Mouse (Mus musculus): ENCODE data around the gene Rere.
"Not testable (repeated sequence)": the region's sequence is repeated elsewhere in the genome, so short reads cannot be mapped to it uniquely, and the experiment has no call there.

Rere gene

DNA sequence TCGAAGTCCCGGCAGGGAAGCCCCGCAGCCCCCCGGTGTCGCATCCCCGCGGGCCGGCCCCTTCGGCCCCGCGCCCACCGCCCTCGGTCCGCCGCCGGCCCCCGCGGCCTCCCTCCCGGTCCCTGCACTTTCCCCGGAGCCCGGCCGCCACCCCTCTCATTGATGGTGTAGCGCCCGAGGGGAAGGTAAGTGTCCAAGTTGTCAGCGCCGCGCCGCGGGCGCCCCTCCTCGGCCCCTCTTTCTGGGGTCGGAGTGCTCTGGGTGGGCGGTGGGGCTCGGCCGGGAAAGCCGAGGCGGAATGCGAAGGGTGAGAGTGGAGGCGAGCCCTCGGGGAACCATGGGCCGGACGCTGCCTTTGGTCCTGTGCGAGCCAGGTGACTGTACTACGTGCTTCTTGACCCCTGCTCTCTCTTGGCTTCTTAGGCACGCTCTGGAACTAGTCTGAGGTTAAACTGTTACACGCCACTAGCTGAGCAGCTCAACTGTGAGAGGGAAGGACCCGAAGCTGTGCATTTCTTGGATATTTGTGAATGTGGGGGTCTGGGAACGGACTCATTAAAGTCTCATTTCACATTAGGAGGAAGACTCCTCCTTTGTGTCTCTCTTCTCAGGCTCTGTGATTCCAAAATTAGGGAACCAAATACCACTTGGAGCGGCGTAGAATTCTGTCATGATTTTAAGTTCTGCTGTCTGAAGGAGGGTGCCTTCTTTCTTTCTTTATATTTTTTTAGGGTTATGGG is 615 bp downstream of the Rere start:
- DNase-seq (ENCODE audit: low read depth in 1 of 2, low spot score in 2 of 2): no peak

DNA sequence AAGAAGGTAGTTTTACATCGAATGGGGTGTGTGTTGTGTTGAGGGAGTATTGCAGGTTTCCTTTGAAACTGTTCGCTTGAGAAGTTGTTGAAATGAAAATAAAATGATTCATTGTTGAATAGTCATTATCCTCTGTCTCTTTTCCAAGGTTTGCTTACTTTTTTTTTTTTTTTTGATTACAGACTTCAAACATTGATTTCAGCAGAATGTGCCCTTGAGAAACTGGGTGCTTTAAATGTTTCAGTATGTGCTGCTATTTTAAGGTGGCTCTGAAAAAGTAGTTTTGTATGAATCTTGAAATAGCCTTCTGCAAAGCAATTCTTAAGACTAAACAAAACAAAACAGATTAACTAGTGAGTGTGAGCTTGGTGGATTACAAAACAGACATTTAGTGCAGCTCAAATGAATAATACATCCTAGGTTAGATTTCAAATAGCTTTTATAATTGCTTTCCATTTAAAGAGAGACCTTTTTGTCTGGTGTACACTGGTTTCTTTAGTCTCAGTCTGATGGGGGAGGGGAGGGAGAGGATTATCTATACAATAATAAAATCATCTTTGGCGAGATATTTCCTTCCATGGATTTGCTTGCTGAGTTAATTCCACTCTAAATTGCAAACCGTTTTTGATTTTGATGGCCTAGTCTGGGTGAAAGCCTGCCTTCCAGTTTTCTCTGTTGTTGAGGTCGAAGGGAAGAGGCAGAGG is 1.3 kb downstream of the Rere start:
- DNase-seq (ENCODE audit: low read depth in 1 of 2, low spot score in 2 of 2): no peak

DNA sequence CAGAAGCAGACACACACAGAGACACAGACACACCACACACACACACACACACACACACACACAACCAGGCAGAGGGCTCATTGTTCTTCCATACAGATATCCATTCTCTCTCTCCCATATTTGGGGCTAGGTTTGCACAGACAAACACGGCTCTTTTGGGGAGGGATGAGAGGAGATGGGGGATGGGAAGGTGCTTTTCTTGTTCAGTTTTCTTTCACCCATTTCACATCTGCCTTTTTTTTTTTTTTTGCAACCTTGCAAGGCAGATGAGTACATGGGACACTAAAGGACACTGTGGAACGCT is 1.8 kb downstream of the Rere start:
- DNase-seq (ENCODE audit: low read depth in 1 of 2, low spot score in 2 of 2): no peak

DNA sequence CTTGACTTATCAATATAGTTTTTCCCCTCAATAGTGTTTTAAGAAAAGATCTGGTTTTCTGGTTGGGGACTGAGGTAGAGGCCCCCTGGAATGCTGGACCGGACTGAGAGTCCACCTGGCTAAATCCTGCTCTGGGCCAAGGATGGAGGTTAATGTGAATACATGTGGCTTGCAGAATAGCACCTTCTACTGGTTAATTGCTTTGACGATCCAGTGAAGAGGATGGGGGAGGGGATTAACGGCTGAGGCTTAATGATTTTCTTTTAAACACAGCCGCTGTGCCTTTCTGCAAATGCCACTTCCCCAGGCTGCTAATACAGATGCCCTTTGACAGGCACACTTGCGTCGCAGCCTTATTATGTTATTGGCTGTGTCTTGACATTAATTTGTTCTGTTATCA is 2.5 kb downstream of the Rere start:
- DNase-seq (ENCODE audit: low read depth in 1 of 2, low spot score in 2 of 2): no peak

DNA sequence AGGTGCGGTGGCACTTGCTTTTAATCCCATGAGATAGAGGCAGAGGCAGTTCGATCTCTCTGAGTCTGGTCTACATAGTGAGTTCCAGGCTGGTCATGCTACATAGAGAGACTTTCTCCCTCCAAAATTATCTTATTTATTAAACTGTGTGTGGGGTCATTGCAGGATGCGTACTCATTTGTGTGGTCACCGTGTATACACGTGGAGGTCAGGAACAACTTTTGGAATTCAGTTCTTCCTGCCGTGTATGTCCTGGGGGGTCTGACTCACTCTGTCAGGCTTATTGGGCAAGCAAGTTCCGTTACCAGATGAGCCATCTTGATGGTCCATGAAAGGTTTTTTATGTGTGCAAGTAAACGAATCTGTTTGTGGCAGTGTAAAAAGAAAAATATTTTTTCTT is 5.5 kb downstream of the Rere start:
- no peak for DNase-seq (ENCODE audit: low read depth in 1 of 2, low spot score in 2 of 2)

DNA sequence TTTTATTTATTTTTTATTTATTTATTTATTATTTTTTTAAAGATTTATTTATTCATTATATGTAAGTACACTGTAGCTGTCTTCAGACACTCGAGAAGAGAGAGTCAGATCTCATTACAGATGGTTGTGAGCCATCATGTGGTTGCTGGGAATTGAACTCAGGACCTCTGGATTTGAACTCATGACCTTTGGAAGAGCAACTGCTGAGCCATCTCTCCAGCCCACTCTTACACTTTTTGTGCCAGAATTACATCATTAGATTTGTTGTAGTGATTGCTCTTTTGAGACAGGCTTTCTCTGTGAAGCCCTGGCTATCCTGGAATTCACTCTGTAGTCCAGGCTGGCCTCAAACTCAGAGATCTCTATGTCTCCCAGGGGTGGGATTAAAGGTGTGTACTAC is 6.0 kb downstream of the Rere start:
- not testable (repeated sequence) for DNase-seq (ENCODE audit: low read depth in 1 of 2, low spot score in 2 of 2)

DNA sequence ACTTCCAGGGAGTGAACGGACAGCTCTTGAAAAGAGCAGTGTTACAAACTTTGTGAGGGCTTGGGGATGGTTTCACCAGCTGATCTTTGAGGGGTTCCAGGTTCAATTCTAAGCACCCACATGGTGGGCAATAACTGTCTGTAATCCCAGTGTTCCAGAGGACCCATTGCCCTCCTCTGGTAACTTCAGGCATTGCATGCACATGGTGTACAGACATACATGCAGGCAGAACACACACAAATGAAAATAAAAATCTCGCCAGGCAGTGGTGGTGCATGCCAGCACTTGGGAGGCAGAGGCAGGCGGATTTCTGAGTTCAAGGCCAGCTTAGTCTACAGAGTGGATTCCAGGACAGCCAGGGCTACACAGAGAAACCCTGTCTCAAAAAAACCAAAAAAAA is 10.5 kb downstream of the Rere start:
- DNase-seq (ENCODE audit: low read depth in 1 of 2, low spot score in 2 of 2): no peak

DNA sequence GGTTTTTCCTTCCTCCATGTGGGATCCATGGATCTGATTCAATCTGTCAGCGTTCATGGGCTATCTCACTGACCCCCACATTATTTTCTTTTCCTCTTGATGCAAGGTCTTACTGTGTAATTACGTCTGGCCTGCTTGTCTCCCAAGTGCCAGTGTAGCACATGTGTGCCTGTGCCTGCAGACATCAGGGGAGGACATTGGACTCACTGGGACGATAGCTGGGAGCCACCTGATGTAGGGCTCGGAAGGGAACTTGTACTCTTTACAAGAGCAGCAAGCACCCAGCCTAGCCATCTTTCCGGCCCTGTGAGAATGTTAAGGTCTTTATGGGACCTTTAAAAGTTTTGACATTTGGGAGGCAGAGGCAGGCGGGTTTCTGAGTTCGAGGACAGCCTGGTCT is 13.4 kb downstream of the Rere start:
- DNase-seq (ENCODE audit: low read depth in 1 of 2, low spot score in 2 of 2): no peak

DNA sequence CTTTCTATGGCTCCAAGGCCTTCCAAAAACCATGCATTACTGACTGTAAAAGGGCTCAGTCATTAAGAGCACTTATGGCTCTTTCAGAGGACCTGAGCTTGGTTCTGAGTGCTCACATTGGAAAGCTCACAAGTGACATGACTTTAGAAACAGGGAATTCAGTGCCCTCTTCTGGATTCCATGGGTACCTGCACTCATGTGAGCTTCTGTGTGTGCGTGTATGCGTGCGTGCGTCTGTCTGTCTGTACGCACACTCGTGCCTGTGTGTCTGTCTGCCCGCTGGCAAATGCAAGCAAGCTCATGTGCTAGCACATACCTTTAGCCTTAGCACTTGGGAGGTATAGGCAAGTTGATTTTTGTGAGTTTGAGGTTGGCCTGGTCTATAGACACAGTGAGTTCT is 14.5 kb downstream of the Rere start:
- DNase-seq (ENCODE audit: low read depth in 1 of 2, low spot score in 2 of 2): no peak

DNA sequence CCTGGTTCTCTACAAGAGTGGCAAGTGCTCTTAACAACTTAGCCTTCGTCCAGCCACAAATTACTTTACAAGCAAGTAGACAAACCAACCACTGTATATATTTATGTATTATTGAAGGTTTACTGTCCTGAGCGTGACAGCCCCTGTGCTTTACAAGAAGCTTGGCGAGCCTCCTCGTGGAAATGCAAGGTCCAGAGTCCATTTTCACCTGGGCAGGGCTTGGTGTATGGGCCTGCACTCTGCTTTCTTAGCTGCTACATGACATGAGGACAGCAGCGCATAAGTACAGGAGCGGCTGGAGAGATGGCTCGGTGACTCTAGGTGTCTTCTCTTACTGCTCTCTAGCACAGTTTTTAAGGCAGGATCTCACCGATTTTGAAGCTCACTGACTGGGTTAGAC is 21.3 kb downstream of the Rere start:
- no peak for DNase-seq (ENCODE audit: low read depth in 1 of 2, low spot score in 2 of 2)

DNA sequence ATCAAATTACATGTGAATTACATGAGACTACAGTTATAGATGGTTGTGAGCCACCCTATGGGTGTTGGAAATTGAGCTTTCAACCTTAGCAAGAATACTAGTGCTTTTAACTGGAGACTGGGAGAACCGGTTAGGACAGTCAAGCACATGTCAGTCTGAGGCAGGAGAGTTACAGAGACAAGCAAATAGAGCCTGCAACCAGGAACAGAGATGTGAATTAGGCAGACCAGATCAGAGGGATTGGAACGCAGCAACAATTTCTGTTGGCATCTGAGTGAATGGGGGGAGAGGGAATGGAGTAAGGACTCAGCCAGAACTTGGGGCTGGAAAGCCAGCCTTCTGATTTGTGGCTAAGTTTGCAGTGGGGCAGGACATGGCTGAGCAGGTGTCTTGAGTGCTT is 25.3 kb downstream of the Rere start:
- no peak for DNase-seq (ENCODE audit: low read depth in 1 of 2, low spot score in 2 of 2)

DNA sequence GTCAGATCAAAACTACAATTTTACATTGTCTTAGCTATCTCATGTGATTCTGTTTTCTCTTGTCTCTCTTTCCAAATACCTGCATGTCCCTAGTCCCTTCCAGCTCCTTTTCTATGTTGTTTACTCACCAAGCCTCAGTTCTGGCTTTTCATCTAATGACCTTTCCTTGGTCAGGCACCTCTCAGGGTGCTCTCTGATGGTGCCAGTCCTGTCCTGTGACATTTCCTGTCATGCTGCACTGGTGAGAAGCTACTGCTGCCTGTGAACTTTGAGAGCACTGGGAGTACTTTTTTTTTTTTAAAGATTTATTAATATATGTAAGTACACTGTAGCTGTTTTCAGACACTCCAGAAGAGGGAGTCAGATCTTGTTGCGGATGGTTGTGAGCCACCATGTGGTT is 25.8 kb downstream of the Rere start:
- no peak for DNase-seq (ENCODE audit: low read depth in 1 of 2, low spot score in 2 of 2)

DNA sequence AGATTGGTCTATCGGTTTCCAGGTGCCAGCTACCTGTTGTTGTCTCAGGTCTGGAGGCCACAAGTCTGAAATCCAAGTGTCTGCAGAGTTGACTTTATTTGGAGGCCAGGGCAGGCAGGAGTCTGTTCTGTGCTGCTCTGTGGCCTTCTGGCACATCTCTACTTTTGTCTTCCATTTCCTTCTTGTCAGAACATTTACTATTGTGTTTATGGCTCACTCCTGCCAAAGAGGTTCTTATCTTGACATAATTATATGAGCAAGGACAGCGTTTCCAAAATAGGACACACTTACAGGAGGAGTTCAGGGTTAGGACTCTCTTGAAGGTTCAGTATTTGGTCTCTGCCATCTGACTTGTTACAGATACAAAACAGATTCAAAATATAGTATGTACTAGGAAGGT is 30.0 kb downstream of the Rere start:
- no peak for DNase-seq (ENCODE audit: low read depth in 1 of 2, low spot score in 2 of 2)

DNA sequence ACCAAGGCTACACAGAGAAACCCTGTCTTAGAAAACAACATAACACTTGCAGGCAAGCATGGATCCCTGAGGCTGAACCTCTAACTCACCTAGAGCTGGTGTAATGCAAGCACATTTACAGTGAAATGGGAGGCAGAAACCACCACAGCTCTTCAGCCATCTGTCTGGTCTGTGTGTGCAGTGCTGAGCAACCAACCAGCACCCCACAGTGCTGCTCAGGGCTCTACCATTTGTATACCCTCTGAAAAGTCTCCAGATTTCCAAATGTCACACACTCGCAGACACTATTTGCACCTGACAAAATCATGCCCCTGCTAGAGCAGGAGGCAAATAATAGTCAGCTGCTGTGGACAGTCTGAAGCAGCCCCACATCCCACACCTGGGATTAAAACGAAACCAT is 31.2 kb downstream of the Rere start:
- no peak for DNase-seq (ENCODE audit: low read depth in 1 of 2, low spot score in 2 of 2)

DNA sequence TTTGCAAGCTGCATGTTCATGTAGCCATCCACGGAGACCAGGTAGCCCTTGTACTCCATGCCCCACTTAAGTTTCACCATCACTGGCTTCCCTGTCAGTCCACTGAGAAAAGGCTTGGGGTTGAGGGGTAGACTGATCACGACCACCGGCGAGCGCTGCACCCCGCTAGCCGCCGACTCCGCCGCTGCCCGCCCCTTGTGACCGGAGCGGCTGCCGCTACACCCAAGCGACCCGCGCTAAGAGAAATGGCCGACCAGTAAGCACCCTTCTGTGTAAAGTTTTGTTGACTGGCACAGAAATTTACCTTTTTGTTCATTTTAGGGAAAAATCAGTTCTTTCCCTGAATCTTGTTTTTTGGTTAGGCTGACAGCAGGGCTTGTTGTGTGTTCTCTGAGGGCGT is 33.9 kb downstream of the Rere start:
- no peak for DNase-seq (ENCODE audit: low read depth in 1 of 2, low spot score in 2 of 2)

DNA sequence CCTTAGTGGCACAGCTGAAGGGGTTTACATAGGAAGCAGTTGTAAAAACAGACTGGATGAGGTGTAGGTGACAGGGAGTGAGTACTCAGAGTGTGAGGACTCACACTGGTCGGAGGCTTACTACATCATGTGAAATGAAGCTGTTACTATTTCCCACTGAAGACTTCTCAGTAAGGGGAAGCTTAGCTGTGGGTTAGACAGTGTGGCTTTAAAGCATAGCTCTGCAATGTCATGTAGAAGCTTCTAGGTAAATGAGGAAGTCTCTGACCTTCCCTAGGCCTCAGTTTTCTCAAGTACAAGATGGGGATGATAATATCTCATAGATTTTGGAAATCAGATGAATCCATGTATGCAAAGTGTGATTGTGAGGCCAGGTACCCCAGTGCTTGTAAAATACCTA is 35.1 kb downstream of the Rere start:
- no peak for DNase-seq (ENCODE audit: low read depth in 1 of 2, low spot score in 2 of 2)

DNA sequence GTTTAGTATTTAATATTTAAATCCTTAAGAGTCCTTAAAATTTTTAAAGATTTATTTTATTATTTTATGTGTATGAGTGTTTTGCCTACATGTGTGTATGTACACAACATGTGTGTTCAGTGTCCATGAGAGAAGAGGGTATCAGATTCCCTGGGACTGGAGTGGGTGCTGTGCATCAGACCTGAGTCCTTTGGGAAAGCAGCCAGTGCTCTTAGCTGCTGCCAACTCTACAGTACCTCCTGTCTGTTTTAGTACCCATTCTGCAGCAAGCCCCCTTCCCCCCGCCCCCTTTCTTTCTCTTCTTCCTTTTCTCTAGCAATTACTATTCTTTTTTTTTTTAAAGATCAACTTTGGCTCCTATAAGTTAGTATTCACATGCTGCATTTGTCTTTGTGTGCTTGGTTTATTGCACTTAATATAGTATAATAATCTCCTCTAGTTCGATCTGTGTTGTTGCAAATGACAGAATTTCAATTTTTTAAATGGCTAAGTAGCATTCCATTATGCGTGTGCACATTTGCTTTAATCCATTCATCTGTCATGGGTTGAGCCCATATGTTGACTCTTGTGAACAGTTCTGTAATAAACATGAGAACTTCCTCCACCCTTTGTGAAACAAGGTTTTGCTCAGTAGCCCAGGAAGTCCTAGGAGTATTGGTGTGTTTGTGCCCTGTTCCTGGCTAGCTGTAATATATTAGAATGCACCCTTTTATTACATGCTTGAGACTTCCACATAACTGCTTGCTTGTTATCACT is 43.8 kb downstream of the Rere start:
- DNase-seq (ENCODE audit: low read depth in 1 of 2, low spot score in 2 of 2): no peak

DNA sequence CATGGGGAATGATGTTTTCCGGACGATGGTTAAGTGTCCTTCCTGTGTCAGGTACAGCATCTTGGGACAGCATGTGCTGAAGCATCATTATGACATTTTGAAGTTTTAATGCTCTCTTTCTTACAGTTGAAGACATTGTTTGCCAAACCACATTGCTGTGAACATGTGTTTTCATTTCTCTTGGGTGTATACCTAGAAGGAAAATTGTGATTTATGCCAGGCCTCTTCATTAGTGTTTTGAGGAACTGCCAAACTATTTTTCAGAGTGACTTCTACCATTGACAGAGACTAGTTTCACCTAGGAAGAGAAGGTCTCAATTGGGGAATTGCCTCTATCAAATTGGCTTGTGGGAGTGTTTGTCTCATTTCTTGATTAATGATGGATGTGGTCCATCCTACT is 44.6 kb downstream of the Rere start:
- DNase-seq (ENCODE audit: low read depth in 1 of 2, low spot score in 2 of 2): no peak

DNA sequence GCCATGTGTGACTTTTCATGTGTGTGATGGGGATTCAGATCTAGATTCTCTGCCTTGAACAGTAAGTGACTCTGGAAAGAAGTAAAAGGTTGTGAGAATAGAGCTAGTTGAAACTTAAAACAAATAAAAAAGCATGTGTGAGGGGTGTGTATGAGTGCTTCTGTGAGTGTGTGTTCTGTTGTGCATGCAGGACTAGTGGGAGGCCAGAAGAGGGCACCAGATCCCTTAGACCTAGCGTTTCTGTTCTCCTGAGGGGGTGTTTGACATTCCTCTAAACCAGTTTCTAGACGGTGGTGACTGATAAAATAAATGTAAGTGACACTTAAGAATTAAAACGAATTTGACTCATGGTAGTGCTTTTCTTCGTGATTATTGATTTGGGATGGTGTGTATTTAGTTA is 46.0 kb downstream of the Rere start:
- DNase-seq (ENCODE audit: low read depth in 1 of 2, low spot score in 2 of 2): no peak

DNA sequence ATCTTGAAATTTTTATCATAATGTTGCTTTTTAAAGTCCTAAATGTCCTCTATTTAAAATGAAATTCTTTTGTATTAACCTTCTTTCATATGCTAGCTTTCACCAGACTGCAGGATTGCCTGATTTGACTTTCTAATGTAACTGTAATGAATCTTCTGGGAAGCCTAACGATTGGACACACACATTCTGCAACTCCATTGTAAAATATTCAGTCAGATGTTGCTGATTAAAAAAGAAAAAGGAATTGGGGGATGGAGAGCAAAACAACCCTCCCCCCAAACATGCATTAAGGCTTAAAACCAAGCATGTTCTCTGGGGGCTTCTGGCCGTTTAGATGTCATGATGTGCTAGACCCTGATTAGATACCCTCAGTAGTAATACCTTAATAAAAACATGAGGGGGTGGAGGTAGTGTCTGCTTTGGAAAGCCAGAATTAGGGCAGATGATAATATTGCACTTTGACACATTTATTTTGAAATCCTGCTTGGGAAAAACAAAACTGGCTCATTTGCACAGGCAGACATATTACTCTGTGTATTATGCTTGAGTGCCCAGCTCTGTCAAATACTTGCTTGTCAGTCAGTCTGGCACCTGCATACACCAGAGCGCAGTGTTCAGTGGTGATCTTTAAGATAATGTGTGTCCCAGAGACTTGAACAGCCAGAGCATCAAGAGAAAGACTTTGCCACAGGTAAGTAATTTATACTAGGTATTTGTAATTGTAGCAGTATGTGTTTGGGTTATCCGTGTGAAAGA is 52.7 kb downstream of the Rere start:
- no peak for DNase-seq (ENCODE audit: low read depth in 1 of 2, low spot score in 2 of 2)

DNA sequence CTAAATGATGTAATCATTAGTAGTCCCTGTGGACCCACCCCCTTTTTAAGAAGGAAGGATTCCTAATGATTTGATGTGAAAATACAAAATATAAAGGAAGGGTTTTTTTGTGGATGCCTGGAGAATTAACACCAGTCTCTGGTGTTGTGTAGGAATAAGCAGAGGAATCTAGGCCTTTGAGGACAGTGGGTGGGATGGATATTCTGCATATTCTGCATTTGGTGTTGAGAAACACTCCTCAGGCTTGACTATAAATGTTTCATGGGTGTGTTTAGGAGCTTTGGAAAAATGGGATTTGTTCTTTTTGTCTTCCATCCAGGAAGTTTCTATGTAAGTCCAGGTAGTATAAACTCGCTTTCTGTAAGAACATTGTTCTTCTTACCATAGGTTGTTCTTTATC is 55.8 kb downstream of the Rere start:
- DNase-seq (ENCODE audit: low read depth in 1 of 2, low spot score in 2 of 2): no peak
